14 mouse cellular contexts compared by ENCODE assay signal in the genomic region with DNA sequence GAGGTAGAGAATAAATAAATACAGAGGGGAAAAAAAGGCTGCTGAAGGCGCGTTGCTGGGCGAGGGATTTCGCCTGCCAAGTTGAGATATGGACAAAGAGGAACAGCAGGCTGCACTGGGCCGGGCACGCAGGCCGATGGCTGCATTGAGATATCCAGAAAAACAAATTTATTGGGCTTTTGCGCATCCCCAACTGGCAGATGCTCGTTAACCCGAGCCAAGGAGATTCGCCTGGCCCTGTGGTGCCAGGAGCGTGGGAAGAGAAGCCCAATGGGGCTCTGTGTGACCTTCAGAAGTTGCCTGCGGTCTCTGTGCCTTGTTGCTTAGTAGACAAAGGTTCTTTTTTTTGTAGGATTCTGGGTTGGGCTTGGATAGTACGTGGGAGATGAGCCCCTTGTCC. TPM values are rescaled to one million over a fixed set of nuclear protein-coding genes. Genes with fewer than 3 reads are reported as not detected.
DNase-seq lines count a peak whose midpoint lies in the region; ATAC-seq and TF ChIP-seq lines count a peak whose summit lies in the region.
"Had no signal": no experiment of that assay in that cellular context is flagged by ENCODE, and none has a peak within 500 bp of the region (broad histone marks: within the 10 kb centered on the region; RNA-seq: fewer than 3 reads in every experiment).

No protein-coding gene starts in this region.

- peak; percentile 84 for ATAC-seq in G1E (ENCODE audit: extremely low read depth, insufficient number of reproducible peaks, low FRiP score, poor library complexity, severe bottlenecking)
- peak; percentile 42; the same call in 1 of the 2 replicates for ATAC-seq in forebrain, embryonic 14.5 days
- ATAC-seq in midbrain, embryonic 12.5 days (ENCODE audit: low FRiP score, low read depth), result no peak

- WGBS in forebrain, embryonic 14.5 days, result 14% methylated on average over 14 of the region's 14 CpGs
- 38% methylated on average over 14 of the region's 14 CpGs for WGBS in midbrain, embryonic 12.5 days

- H3K27ac ChIP-seq in forebrain, embryonic 14.5 days (ENCODE audit: low read depth, low read length), result peak overlapping the region; percentile 85
- peak overlapping the region; percentile 74 for H3K27ac ChIP-seq in midbrain, embryonic 12.5 days (replicated peaks)
- H3K27ac ChIP-seq: embryonic facial prominence, embryonic 15.5 days; kidney, embryonic 15.5 days; liver, embryonic 14.5 days had no signal

- TF ChIP-seq CTCF in G1E (IDR thresholded peaks at IDR 0.05; ENCODE audit: low read depth, low read length), result no peak

- no peak overlapping the region for H3K4me2 ChIP-seq in forebrain, embryonic 14.5 days (ENCODE audit: low read length)
- no peak overlapping the region for H3K4me2 ChIP-seq in midbrain, embryonic 12.5 days (replicated peaks)
- H3K4me2 ChIP-seq: embryonic facial prominence, embryonic 15.5 days; kidney, embryonic 15.5 days had no signal

- H3K4me1 ChIP-seq in G1E (ENCODE audit: insufficient read depth, low read depth, low read length), result peaks cover 53% of the 10 kb centered on the region
- H3K4me1 ChIP-seq in forebrain, embryonic 14.5 days (ENCODE audit: control insufficient read depth, insufficient read depth, low read length), result peaks cover 31% of the 10 kb centered on the region
- peaks cover 34% of the 10 kb centered on the region for H3K4me1 ChIP-seq in midbrain, embryonic 12.5 days
- H3K4me1 ChIP-seq: embryonic facial prominence, embryonic 15.5 days had no signal

- peak overlapping the region; percentile 13; the same call in 1 of the 2 replicates for H3K4me3 ChIP-seq in G1E (ENCODE audit: low read depth, low read length)
- no peak overlapping the region for H3K4me3 ChIP-seq in forebrain, embryonic 14.5 days (ENCODE audit: low read depth, low read length)
- no peak overlapping the region for H3K4me3 ChIP-seq in midbrain, embryonic 12.5 days
- H3K4me3 ChIP-seq: embryonic facial prominence, embryonic 15.5 days; kidney, embryonic 15.5 days had no signal

- DNase-seq in cerebellum, postnatal 10 days, result peak; percentile 74 to 84
- no peak for DNase-seq in cerebellum, adult 18-20 months
- peak; percentile 67 for DNase-seq in G1E (ENCODE audit: low spot score)
- peak; percentile 80 for DNase-seq in forebrain, embryonic 14.5 days (ENCODE audit: low spot score)
- DNase-seq in ovary, postnatal 36 days (ENCODE audit: low spot score), result no peak
- DNase-seq in spleen, postnatal 10 days (ENCODE audit: low spot score in 2 of 2), result no peak
- no peak for DNase-seq in kidney, adult 18-20 months

- peaks cover 6% of the 10 kb centered on the region; the same call in 1 of the 2 replicates for H3K9me3 ChIP-seq in G1E (replicated peaks)
- no peaks in the 10 kb centered on the region for H3K9me3 ChIP-seq in forebrain, embryonic 14.5 days (replicated peaks; ENCODE audit: control insufficient read depth, low read length)
- H3K9me3 ChIP-seq in midbrain, embryonic 12.5 days, result no peaks in the 10 kb centered on the region
- H3K9me3 ChIP-seq: embryonic facial prominence, embryonic 15.5 days; kidney, embryonic 15.5 days had no signal

- H3K9ac ChIP-seq in forebrain, embryonic 14.5 days (ENCODE audit: low read length), result peak overlapping the region; percentile 25; the same call in 1 of the 2 replicates
- H3K9ac ChIP-seq in midbrain, embryonic 12.5 days (replicated peaks), result no peak overlapping the region
- H3K9ac ChIP-seq: embryonic facial prominence, embryonic 15.5 days; kidney, embryonic 15.5 days; liver, embryonic 14.5 days had no signal

- H3K27me3 ChIP-seq in G1E (ENCODE audit: insufficient read depth, low read length), result peaks cover 11% of the 10 kb centered on the region
- H3K27me3 ChIP-seq in forebrain, embryonic 14.5 days (replicated peaks; ENCODE audit: control insufficient read depth, insufficient read depth, low read length), result no peaks in the 10 kb centered on the region
- H3K27me3 ChIP-seq in midbrain, embryonic 12.5 days, result no peaks in the 10 kb centered on the region
- H3K27me3 ChIP-seq: embryonic facial prominence, embryonic 15.5 days; kidney, embryonic 15.5 days had no signal

- H3K36me3 ChIP-seq in G1E (replicated peaks), result no peaks in the 10 kb centered on the region
- H3K36me3 ChIP-seq in forebrain, embryonic 14.5 days (ENCODE audit: control insufficient read depth, insufficient read depth, low read length), result no peaks in the 10 kb centered on the region
- H3K36me3 ChIP-seq in midbrain, embryonic 12.5 days, result no peaks in the 10 kb centered on the region
- H3K36me3 ChIP-seq: embryonic facial prominence, embryonic 15.5 days; kidney, embryonic 15.5 days had no signal

RNA-seq across cellular contexts. Expression of a gene that starts 18.0 kb away (rescaled TPM):
- total RNA-seq in G1E (2014; fragmentation: Nextera tagmentation) (4.4 and 6.5 TPM in 2 replicates), G1E (2017) (0.38 and 0.41 TPM in 2 replicates)
- polyA plus RNA-seq in G1E (2012), result 0.69 and 1.0 TPM in 2 replicates
- polyA plus RNA-seq in forebrain, embryonic 14.5 days (2014; fragmentation: Nextera tagmentation; extraction: Ambion mirVana), result 0.36 and 0.57 TPM in 2 replicates
- polyA plus RNA-seq in midbrain, embryonic 12.5 days (2016; fragmentation: Nextera tagmentation; extraction: Ambion mirVana), result 1.6 and 1.9 TPM in 2 replicates

RNA-seq across cellular contexts. Expression of a gene that starts 24.0 kb away (rescaled TPM):
- total RNA-seq in G1E (2014; fragmentation: Nextera tagmentation), result not detected in 2 replicates
- 0.17 TPM in 1 of 2 replicates, not detected in the other for total RNA-seq in G1E (2017)
- not detected in 2 replicates for polyA plus RNA-seq in G1E (2012)
- polyA plus RNA-seq in forebrain, embryonic 14.5 days (2014; fragmentation: Nextera tagmentation; extraction: Ambion mirVana), result 0.14 TPM in 1 of 2 replicates, not detected in the other
- not detected in 2 replicates for polyA plus RNA-seq in midbrain, embryonic 12.5 days (2016; fragmentation: Nextera tagmentation; extraction: Ambion mirVana)
- total RNA-seq: layer of hippocampus, postnatal 36 days had no signal
- polyA plus RNA-seq: embryonic facial prominence, embryonic 15.5 days; heart, postnatal 0 days; kidney, embryonic 15.5 days; liver, embryonic 14.5 days; spleen, adult 2 months had no signal

RNA-seq across cellular contexts. Expression of a gene that starts 48.2 kb away (rescaled TPM):
- 111 and 194 TPM in 2 replicates for total RNA-seq in G1E (2014; fragmentation: Nextera tagmentation)
- 55.2 and 78.2 TPM in 2 replicates for total RNA-seq in G1E (2017)
- 209 and 224 TPM in 2 replicates for polyA plus RNA-seq in G1E (2012)
- 28.7 and 36.7 TPM in 2 replicates for polyA plus RNA-seq in forebrain, embryonic 14.5 days (2014; fragmentation: Nextera tagmentation; extraction: Ambion mirVana)
- polyA plus RNA-seq in midbrain, embryonic 12.5 days (2016; fragmentation: Nextera tagmentation; extraction: Ambion mirVana), result 94.7 and 107 TPM in 2 replicates

RNA-seq across cellular contexts. Expression of a gene that starts 48.4 kb away (rescaled TPM):
- 67.0 and 76.5 TPM in 2 replicates for total RNA-seq in G1E (2014; fragmentation: Nextera tagmentation)
- total RNA-seq in G1E (2017), result 85.0 and 121 TPM in 2 replicates
- polyA plus RNA-seq in G1E (2012), result 151 and 154 TPM in 2 replicates
- polyA plus RNA-seq in forebrain, embryonic 14.5 days (2014; fragmentation: Nextera tagmentation; extraction: Ambion mirVana), result 57.9 and 83.5 TPM in 2 replicates
- polyA plus RNA-seq in midbrain, embryonic 12.5 days (2016; fragmentation: Nextera tagmentation; extraction: Ambion mirVana), result 168 and 177 TPM in 2 replicates

RNA-seq across cellular contexts. Expression of a gene that starts 59.9 kb away (rescaled TPM):
- 70.5 and 77.2 TPM in 2 replicates for total RNA-seq in G1E (2014; fragmentation: Nextera tagmentation)
- total RNA-seq in G1E (2017), result 16.4 and 16.7 TPM in 2 replicates
- 83.6 and 90.8 TPM in 2 replicates for polyA plus RNA-seq in G1E (2012)
- 248 and 319 TPM in 2 replicates for polyA plus RNA-seq in forebrain, embryonic 14.5 days (2014; fragmentation: Nextera tagmentation; extraction: Ambion mirVana)
- 290 and 332 TPM in 2 replicates for polyA plus RNA-seq in midbrain, embryonic 12.5 days (2016; fragmentation: Nextera tagmentation; extraction: Ambion mirVana)

Comparison
In these comparisons a context has a peak if more than half of its experiments do, and no peak if none do; other contexts are left out.
1. DNase-seq: peak in cerebellum, postnatal 10 days (2 of 2), G1E (single experiment) and forebrain, embryonic 14.5 days (single experiment); none in cerebellum, adult 18-20 months (0 of 2), ovary, postnatal 36 days (single experiment), spleen, postnatal 10 days (0 of 2) and kidney, adult 18-20 months (single experiment).